Mouse (Mus musculus) erythroblast, embryonic 14.5 days (primary cell): ENCODE data around the gene BC067074.

Source experiments
- GATA1 ChIP-seq: IDR thresholded peaks from 2 replicates; pipeline ENCODE4 v1.6.1; 2012; ENCODE audit warnings: low read length, inconsistent platforms, mixed read lengths
- TAL1 ChIP-seq: IDR thresholded peaks from 3 replicates; pipeline ENCODE4 v1.6.1; 2012; ENCODE audit warnings: low read length, inconsistent platforms, mixed read lengths

GRCm38 (mm10) chr13:113287141-113287540, 5.8 kb upstream of the BC067074 start:
- no peak for TF ChIP-seq GATA1
- no peak for TF ChIP-seq TAL1
